Mouse (Mus musculus) heart, adult 2 months (tissue): ENCODE results near the gene Usp49. TPM values are rescaled to one million over a fixed set of nuclear protein-coding genes. Genes with fewer than 3 reads are reported as not detected.
A peak's percentile ranks its signal among the peaks of the same experiment; 100 is the strongest.
"Not testable (repeated sequence)": the region's sequence is repeated elsewhere in the genome, so short reads cannot be mapped to it uniquely, and the experiment has no call there.

Experiments
- DNase-seq, 2 experiments: peaks; one replicate each; pipeline ENCODE4 v3.0.0; 2021
- H3K27ac ChIP-seq: fragments of 200-600 bp; 2 replicates; pipeline ENCODE4 v1.8.1; 2022
- H3K27me3 ChIP-seq: fragments of 200-500 bp; 2 replicates; pipeline ENCODE4 v1.6.1; 2012; ENCODE audit warnings: mild to moderate bottlenecking, low read length, inconsistent platforms, mixed read lengths; ENCODE audit not compliant: control insufficient read depth, insufficient read depth
- H3K36me3 ChIP-seq: fragments of 200-500 bp; 2 replicates; pipeline ENCODE4 v1.6.1; 2012; ENCODE audit warnings: low read length, inconsistent platforms; ENCODE audit not compliant: control insufficient read depth, insufficient read depth
- H3K4me1 ChIP-seq: fragments of 200-500 bp; 2 replicates; pipeline ENCODE4 v1.6.1; 2011; ENCODE audit warnings: low read length; ENCODE audit not compliant: control insufficient read depth, insufficient read depth
- H3K4me3 ChIP-seq: fragments of 200-600 bp; 2 replicates; pipeline ENCODE4 v1.8.1; 2022
- H3K79me2 ChIP-seq: fragments of 200-500 bp; replicated peaks from 2 replicates; pipeline ENCODE4 v1.6.1; 2012; ENCODE audit warnings: mild to moderate bottlenecking, inconsistent platforms, low read length, moderate library complexity, mixed read lengths; ENCODE audit not compliant: control insufficient read depth, insufficient read depth
- H3K9ac ChIP-seq: fragments of 200-500 bp; 2 replicates; pipeline ENCODE4 v1.6.1; 2012; ENCODE audit warnings: low read depth, mild to moderate bottlenecking, control low read depth, inconsistent platforms, low read length, mixed read lengths
- CTCF ChIP-seq: fragments of 200-600 bp; IDR thresholded peaks from 2 replicates; pipeline ENCODE4 v1.8.1; 2022; ENCODE audit warnings: antibody characterized with exemption, mild to moderate bottlenecking, moderate library complexity
- EP300 ChIP-seq: fragments of 200-500 bp; IDR thresholded peaks from 2 replicates; pipeline ENCODE4 v1.6.1; 2011; ENCODE audit warnings: low read depth, low read length, control low read depth; ENCODE audit not compliant: insufficient read depth
- POLR2A ChIP-seq: fragments of 200-500 bp; IDR thresholded peaks from 2 replicates; pipeline ENCODE4 v1.6.1; 2011; ENCODE audit warnings: mild to moderate bottlenecking, low read depth, low read length, control low read depth; ENCODE audit not compliant: insufficient read depth
- WGBS: fragments of 180-500 bp; shearing (Covaris S2); methylation state at CpG from one replicate; pipeline ENCODE4 v1.1.7; 2018; 5-methylcytosine and 5-hydroxymethylcytosine counted together
- intact Hi-C: fragments of 180-260 bp; cut with DNase I; formaldehyde crosslinking; loops from one replicate; pipeline ENCODE4 v1.15.1; 2025
- polyA plus RNA-seq: library from polyadenylated mRNA; depleted of rRNA; stranded (reverse); fragments of >200 nt; gene quantifications from 2 replicates; pipeline ENCODE4 v1.2.3, GENCODE M21; 2012
- total RNA-seq, 2 experiments: library from RNA; stranded (reverse); gene quantifications; 2 replicates each; pipeline ENCODE4 v1.2.3; 2021

The Usp49 gene
- total and polyA plus RNA-seq, 3 experiments = 2.9 to 3.6 (median 3.4) TPM

DNA sequence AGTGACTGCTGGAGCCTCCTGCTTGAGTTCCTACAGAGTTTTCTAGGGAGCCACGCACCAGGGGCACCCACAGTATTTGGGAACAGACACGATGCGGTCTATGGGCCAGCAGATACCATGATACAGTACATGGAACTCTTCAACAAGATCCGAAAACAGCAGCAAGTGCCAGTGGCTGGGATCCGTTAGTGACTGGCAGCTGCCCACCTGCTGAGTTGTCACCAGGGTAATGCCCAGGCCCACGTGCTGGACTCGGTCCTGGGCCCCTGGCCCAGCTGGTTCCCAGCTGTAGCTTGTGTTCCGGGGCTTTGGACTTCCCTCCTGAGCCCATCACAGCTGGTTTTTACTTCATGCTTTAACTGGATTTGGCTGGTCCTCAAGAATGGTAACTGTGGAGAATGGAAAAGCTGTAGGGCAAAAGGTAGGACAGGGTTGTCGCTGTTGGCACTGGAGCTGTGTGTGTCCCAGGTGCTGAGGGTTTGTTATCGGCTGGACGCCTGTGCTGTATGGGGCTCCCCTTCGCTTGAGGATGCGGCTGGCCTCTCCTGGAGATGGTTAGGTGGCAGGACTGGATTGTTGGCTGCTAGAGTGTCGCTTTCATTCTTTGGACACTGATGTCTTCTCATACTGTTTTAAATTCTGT is 7.5 kb upstream of the Usp49 start:
- Histone ChIP-seq H3K27me3 (no peaks in the 10 kb centered on the region), H3K27ac (no peak overlapping the region), H3K4me3 (no peak overlapping the region), H3K9ac (no peak overlapping the region), H3K79me2 (no peaks in the 10 kb centered on the region), H3K4me1 (no peaks in the 10 kb centered on the region), H3K36me3 (peaks cover 2% of the 10 kb centered on the region)
- intact Hi-C loops = no loop called here
- WGBS = 96% methylated on average over 14 of the region's 14 CpGs
- no peak for DNase-seq
- TF ChIP-seq EP300 (no peak), CTCF (no peak), POLR2A (no peak)

DNA sequence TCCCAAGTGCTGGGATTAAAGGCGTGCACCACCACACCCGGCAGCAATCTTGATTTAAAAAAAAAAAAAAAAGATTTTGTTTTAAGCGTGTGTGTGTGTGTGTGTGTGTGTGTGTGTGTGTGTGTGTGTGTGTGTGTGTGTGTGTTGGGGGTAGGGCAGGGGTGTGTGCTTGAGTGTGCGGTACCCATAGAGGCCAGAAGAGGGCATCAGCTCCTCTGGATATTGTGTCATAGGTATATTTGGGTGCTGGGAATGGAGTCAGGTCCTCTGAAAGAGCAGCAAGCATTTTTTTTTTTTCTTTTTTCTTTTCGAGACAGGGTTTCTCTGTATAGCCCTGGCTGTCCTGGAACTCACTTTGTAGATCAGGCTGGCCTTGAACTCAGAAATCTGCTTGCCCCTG is 5.9 kb upstream of the Usp49 start:
- H3K9ac ChIP-seq, H3K79me2 ChIP-seq, H3K4me1 ChIP-seq, H3K27ac ChIP-seq, H3K36me3 ChIP-seq, intact Hi-C loops, H3K27me3 ChIP-seq, H3K4me3 ChIP-seq, DNase-seq: not testable (repeated sequence)
- WGBS = 94% methylated on average over 5 of the region's 5 CpGs

DNA sequence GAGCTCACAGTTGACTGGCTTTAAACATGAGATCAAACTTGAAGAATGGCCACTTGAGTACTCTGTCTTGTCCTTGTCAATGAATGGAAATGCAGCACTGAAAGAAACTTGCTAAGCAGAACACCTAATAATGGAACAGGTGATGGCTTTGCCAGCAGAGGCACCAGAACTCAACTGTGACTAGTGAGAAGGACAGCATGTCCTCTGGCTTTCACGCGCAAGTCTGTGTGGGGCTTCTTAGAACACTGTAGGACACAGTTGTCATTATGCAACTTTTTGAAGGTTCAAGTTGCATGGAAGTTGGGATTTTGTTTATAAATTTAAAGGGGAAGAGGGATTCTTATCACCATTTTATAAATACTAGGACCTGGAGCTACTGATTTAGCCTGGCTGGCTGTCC is 5.4 kb upstream of the Usp49 start:
- 72% methylated on average over 2 of the region's 2 CpGs for whole genome bisulfite sequencing
- intact Hi-C loops = no loop called here
- H3K79me2 ChIP-seq = no peaks in the 10 kb centered on the region
- no peak overlapping the region for H3K9ac ChIP-seq
- peak overlapping the region; percentile 60 for H3K27ac ChIP-seq
- no peak overlapping the region for H3K4me3 ChIP-seq
- H3K36me3 ChIP-seq = peaks cover 2% of the 10 kb centered on the region
- no peaks in the 10 kb centered on the region for H3K27me3 ChIP-seq
- TF ChIP-seq POLR2A (no peak), EP300 (peak; percentile 54; the same call in 1 of the 2 replicates), CTCF (peak; percentile 32)
- DNase-seq = peak in 1 of 2 experiments; percentile 27
- H3K4me1 ChIP-seq = peaks cover 1% of the 10 kb centered on the region

DNA sequence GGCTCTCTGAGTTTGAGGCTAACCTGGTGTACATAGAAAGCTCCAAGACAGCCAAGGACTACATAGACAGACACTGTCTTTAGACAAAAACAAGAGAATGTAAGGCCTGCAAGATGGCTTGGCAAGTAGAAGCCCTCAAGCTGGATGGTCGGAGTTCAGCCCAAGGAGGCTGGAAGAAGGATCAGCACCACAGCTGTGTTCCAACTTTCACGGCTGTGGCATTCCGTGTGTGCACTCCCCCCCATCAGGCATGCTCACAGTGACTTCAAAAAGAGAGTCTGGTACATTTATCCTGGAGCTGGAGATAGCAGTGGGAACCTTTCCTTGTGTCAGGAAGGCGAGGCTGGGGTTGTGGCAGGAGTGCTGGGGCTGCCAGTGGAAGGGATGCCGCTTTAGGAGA is 4.5 kb upstream of the Usp49 start:
- Histone ChIP-seq H3K9ac (no peak overlapping the region), H3K27ac (no peak overlapping the region), H3K4me3 (no peak overlapping the region), H3K79me2 (no peaks in the 10 kb centered on the region), H3K36me3 (peaks cover 2% of the 10 kb centered on the region), H3K4me1 (peaks cover 1% of the 10 kb centered on the region), H3K27me3 (no peaks in the 10 kb centered on the region)
- WGBS = 81% methylated on average over 5 of the region's 5 CpGs
- no peak for DNase-seq
- intact Hi-C loops = no loop called here
- no peak for TF ChIP-seq POLR2A
- TF ChIP-seq EP300 = no peak
- TF ChIP-seq CTCF = no peak

DNA sequence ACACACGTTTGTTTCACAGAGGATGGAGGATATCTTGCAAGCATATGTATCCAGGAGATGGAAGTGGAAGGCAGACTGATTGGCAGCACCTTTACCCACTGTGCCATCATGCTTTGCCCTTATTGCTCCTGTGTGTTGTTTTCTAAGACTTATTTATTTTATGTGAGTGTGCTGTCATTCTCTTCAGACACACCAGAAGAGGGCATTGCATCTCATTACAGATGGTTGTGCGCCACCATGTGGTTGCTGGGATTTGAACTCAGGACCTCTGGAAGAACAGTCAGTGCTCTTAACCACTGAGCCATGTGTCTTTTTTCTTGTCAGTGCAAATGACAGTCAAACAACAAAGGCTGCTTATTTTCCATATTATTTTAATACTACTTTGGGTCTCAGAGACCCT is 2.7 kb upstream of the Usp49 start:
- 0 out of 2 replicates have a peak, but pooled peaks have one; percentile 5 for TF ChIP-seq CTCF
- no peak for TF ChIP-seq EP300
- Histone ChIP-seq H3K4me3 (no peak overlapping the region), H3K27ac (no peak overlapping the region), H3K4me1 (peaks cover 1% of the 10 kb centered on the region), H3K9ac (no peak overlapping the region), H3K27me3 (no peaks in the 10 kb centered on the region), H3K79me2 (no peaks in the 10 kb centered on the region), H3K36me3 (peaks cover 2% of the 10 kb centered on the region)
- no peak for DNase-seq
- intact Hi-C loops = no loop called here
- 86% methylated on average over 2 of the region's 2 CpGs for WGBS

DNA sequence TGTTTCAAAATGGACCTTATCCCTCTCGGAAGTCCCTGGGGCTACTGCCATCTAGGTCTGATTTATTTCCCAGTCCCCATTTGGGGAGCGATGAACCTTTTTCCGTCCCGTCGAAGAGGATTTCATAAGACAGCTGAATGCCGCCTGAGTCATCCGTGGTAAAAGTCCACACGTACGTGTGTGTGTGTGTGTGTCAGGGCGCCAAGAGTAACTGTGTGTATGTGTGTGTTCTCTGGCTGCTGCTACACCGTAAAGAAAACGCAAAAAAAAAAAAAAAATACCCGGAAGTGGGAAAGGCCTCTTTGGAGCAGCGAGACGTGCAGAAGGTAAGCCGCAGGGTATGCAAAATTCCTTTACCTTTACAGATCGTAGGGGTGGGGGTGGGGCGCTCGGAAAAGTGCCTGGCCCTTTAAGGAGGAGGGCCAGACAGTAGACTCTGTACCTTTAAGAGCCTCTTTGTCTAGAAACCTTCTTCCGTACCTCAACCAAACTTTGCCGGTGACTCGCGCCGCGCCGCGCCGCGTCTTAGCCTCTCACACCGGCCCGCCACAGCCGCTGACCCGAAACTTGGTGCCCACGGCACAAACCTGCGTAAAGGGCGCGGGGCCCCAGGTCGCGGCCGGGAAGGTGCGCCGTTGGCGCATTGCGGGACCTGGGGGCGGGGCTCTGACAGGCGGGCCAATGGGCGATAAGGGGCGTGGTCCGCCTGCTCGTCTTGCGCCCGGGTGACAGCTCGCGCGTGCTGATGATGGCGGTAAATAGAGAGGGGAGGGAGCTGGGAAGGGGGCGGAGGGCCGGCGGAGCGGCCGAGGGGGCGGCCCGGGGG is 1.4 kb upstream of the Usp49 start:
- Histone ChIP-seq H3K36me3 (peaks cover 2% of the 10 kb centered on the region), H3K79me2 (no peaks in the 10 kb centered on the region), H3K27ac (peak overlapping the region; percentile 95), H3K9ac (peak overlapping the region; percentile 78), H3K4me3 (peak overlapping the region; percentile 87), H3K4me1 (peaks cover 1% of the 10 kb centered on the region), H3K27me3 (no peaks in the 10 kb centered on the region)
- peak; percentile 95 to 96 for DNase-seq
- WGBS = under 1% methylated on average over 63 of the region's 63 CpGs
- intact Hi-C loops = loop anchor here (1.0 kb wide), 1 partner anchor 59 kb away; the partner anchor contains the start of gene Tomm6
- TF ChIP-seq CTCF = no peak
- TF ChIP-seq POLR2A = peak; percentile 24; the same call in 1 of the 2 replicates
- TF ChIP-seq EP300 = 0 out of 2 replicates have a peak, but pooled peaks have one; percentile 16
